Mouse (Mus musculus) thymus, adult 2 months (tissue): ENCODE data around the gene Tspan5.

ENCODE experiments used
- CTCF ChIP-seq: fragments of 200-500 bp; IDR thresholded peaks from 2 replicates; pipeline ENCODE4 v1.5.1; 2012; ENCODE audit warnings: mild to moderate bottlenecking, control low read depth, low read length, moderate library complexity, borderline replicate concordance; ENCODE audit not compliant: control insufficient read depth, poor library complexity, insufficient read depth; ENCODE audit errors: extremely low read depth
- POLR2A ChIP-seq: fragments of 200-500 bp; IDR thresholded peaks from 2 replicates; pipeline ENCODE4 v1.6.1; 2012; ENCODE audit warnings: mild to moderate bottlenecking, low read length, control low read depth, moderate library complexity; ENCODE audit not compliant: control insufficient read depth, poor library complexity, insufficient read depth; ENCODE audit errors: extremely low read depth

GRCm38 (mm10) chr3:138875282-138875681 is 133.3 kb downstream of the Tspan5 start:
- TF ChIP-seq CTCF = no peak
- no peak for TF ChIP-seq POLR2A
